Mouse (Mus musculus): ENCODE data around the gene Eif3d.
"Not testable (repeated sequence)": the region's sequence is repeated elsewhere in the genome, so short reads cannot be mapped to it uniquely, and the experiment has no call there.

The Eif3d gene

DNA sequence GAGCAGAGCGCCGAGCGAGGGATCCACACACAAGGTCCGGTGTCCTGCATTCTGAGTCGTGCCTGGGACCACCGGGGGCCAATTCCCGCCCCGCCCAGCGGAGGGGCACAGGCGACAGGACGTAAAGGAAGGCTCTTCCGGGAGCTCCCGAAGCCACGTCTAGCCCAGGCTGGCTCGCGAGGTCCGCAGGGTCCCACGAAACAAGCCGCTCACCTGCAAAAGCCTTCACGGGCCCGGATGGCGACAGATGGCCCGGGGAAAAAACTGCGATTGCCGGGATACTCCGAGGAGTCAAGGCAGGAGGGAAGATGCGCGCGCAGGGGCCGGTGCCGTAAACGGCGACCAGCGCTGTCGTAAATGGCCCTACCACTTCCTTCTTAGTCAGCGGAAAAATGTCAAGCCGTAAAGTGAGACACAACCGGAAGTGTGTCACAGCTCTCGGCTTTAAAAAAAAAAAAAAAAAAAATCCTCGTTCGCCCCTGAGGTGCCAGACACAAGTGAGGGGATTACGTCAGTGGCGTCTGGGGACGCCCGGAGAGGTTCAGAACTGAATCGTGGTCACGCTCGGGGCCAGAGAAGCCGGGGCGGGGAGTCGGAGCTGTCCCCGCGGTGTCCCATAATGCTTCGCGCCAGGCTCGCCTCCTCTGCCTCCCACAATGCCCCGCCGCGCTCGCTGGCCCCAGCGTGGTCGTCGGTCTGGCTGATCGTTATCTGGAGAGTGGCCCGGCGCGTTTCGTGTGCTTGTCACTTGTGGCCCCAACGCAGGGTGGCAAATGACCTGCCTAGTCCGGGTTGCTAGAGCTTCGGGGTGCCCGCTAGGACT lies at the start of gene Eif3d:
Gene Eif3d (minus strand): TSS at position 344 of the 823 bp plus-strand sequence.
- DNase-seq (ENCODE audit: low spot score): peak; percentile 95

DNA sequence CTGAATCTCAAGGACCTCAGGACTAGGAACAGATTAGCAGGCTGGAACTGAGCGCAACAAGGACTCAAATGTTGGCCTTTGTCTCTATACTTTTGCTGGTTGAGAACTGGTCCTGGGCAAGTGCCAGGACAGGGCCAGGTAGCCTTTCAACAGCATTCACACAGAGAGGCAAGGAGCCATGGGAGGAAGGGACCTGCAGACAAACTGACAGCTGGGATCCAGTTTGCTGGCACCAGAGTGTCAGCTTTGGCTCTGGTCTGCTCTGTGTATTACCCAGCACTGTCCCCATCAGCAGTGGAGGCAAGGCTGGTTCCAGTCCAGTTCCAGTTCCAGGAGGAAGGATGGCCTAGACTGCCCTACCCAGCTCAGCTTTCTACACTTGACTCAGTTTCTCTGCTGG lies 43.4 kb upstream of the Eif3d start:
- DNase-seq (ENCODE audit: low spot score): no peak

DNA sequence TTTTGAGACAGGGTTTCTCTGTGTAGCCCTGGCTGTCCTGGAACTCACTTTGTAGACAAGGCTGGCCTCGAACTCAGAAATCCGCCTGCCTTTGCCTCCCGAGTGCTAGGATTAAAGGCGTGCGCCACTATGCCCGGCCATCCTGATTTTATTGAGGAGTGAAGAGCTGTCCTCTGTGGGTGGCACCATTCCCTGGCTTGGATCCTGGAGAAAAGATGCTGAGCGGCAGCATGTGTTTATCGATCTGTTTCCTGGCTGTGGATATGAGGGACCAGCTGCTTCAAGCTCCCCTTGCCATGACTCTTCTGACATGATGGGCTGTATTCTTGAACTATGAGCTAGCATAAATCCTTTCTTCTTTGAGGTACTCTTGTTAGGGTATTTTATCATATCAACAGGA lies 37.6 kb upstream of the Eif3d start:
- not testable (repeated sequence) for DNase-seq (ENCODE audit: low spot score)

DNA sequence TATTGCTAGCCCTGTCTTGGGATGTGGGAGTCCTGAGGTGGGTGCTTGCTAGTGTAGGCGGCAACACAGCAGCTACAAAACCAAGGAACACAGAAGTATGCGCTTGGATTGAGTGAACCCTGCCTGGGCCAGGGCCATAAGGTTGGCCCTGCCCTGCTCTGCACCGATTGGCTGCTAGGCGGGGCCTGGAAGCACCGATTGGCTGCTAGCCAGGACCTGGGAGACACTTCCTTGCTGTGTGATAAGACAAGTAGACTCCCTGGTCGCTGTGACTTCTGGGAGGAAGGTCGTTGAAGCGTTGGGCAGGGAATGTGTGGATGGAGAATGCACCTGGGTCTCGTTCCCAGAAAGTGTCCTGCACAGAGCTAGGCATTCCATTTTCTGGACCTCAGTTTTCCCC lies 33.3 kb upstream of the Eif3d start:
- peak; percentile 14 for DNase-seq (ENCODE audit: low spot score)

DNA sequence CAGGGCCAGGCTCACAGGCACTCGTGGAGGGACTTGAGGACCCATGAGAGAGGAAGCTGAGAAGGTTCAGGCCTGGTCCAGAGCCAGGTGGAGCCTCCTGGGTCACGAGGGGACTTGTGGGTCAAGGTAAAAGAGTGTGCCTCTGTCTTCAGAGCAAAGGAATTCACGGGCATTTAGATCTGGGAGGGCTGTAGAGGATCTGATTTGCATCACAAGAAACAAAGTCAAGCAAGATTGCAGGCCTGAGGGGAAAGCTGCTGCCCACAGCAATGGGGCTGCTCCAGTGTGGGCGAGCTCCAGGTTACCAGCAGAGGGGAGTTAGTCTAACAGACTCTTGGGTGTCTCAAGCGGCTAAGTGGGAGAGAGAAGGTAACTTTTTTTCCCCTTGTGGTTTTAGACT lies 30.8 kb upstream of the Eif3d start:
- no peak for DNase-seq (ENCODE audit: low spot score)

DNA sequence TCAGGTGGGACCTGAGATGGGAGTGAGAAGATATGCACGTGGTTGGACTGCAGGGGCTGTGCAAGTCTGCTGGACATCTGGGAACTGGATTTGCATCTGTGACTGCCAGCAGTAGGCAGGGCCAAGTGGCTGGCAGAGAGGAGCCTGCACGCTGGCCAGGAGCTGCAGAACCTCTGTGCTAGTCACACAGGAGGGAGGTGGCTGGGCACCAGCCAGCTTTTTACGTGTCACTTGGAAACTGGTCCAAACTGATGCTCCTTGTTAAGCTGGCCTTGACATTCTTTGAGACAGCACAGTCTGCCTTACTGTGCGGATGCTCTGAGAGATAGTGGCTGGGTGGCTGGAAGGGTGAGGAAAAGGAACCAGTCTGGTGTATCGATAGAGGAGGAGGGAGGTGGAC lies 17.9 kb upstream of the Eif3d start:
- DNase-seq (ENCODE audit: low spot score): peak; percentile 21

DNA sequence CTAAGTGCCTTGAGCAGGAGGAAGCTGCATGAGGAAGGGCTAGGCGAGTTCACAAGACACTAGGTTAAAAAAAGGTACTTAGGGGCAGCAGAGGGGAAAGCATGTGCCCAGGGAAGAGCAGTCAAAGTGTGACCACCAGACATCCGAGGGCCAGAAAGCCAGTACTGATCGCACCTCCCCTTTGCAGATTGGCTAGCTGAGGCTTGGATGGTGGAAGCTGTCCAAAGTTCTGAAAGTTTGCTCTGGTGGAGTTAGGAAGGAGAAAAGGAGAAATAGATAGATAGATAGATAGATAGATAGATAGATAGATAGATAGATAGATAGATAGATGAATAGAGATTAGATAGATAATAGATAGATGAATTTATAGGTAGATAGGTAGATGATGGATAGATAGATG lies 12.8 kb upstream of the Eif3d start:
- DNase-seq (ENCODE audit: low spot score): no peak

DNA sequence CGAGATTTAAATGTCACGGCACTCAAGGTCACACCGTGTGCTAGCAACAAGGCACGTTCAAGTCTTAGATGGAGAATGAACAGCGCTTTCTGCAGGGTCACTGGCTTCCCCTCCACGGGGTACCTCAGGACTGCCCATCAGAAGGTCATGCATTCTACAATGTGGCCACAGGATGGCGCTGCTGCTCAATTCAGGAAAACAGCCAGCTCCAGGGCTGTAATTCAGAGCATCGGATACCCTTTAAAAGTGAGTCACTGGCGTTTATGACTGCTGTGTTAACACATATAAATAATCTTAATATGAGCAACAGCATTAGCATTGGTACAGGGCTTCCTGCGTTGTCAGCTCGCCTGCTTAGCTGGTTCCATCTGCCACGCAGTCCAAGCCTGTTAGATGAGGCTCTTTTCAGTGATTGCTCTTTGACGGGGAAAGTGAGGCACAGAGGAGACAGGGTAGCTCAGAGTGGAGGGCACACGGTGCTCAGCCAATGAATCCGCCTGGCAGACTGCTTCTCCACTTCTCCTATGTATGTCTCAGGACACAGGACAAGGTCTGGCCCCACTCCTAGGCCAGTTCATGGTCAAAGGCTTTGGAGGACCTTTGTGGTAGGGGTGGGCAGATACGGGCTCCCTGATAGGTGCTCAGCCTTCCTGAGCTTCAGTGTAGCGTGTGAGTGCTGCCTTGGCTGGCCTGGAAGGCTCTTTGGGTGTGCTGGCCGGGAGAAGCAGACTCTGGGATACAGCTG lies 11.8 kb upstream of the Eif3d start:
- peak; percentile 49 for DNase-seq (ENCODE audit: low spot score)

DNA sequence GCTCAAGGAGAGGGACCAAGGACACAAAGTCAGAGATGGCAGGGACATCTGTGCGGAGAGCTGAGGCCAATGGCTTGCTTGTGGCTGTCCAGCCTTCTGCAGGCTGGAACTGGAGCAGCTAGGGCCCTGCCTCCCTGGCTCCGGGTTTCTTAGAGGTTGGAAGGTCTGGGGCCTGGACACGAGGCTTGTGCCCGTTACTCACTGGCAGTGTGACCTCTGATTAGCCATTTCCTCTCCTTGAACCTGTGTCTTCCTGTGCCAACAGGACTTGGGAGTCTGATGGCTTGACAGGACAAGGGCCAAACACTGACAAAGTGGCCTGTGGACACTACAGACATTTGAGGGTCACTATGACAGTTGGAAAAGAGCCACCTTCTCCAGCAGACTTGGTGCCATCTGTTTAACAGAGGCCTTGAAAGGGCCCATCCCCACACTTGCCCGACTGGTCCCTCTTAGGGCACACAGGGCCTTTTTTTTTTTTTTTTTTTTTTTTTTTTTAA lies 10.6 kb upstream of the Eif3d start:
- no peak for DNase-seq (ENCODE audit: low spot score)

DNA sequence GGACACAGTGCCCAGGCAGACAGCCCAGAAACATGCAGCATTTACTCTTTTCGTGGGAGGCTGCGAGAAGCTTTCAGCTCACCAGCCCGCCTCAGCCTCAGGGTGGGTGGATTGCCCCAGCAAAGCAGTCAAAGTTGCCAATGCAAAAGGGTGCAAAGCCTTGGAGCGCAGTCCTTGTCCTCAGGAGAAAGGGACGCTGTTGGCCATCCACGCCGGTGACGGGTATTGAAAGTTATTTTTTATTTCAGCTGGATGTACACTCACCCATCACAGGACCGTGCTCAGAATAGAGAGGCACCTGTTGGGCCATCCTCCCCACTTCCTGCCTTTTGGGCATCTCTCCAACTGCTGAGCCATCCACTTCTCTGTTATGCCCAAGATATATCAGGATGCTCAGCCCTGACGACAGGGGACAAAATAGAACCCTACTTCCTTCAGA lies 8.8 kb upstream of the Eif3d start:
- DNase-seq (ENCODE audit: low spot score): no peak

DNA sequence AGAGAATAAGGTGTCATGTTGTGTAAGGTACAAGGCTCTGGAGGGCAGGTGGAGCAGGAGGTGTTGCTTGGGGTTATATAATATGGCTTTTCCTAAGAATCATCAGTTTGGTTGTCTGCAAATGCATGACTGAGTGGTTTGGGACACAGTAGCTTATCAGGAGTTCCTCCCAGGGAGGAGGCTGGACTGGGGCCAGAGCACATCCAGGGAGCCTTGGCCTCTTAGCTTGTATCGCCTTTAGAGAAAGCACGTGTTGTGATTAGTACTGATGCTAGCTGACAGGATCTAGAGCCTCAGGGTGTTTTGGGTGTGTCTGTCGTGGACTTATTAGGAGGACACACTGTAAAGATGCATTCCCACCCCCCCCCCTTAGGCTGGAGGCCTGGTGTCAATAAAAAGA lies 7.0 kb upstream of the Eif3d start:
- peak; percentile 23 for DNase-seq (ENCODE audit: low spot score)

DNA sequence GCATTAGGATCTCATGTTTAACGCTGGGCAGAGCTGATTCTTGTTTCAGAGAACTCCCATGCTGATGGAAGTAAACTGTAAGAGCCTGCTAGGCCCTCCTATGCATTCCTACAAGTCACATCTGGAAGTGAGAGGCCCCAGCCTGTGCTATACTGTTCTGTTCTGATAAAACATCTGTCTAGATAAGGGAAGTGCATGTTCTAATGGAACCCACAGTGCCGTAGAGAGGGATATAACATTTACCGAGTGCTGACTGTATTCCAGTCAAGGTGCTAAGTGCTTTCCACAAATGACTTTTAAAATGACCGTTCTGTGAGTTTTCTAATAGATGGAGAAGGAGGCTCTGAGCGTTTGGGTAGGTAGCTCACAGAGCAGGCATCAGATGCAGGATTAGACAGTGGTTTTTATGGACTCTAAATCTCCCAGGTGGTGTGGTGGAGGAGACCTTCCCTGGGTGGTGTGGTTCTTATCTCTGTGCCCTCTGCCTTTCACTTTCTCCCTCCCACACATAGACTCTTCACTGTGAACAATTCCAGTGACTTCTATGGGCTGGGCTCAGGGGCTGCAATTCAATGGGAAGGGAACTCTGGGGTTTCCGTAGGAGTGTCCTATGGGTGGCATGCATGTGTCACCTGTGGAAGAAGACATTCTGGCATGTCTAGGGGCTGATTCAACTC lies 3.7 kb upstream of the Eif3d start:
- no peak for DNase-seq (ENCODE audit: low spot score)

DNA sequence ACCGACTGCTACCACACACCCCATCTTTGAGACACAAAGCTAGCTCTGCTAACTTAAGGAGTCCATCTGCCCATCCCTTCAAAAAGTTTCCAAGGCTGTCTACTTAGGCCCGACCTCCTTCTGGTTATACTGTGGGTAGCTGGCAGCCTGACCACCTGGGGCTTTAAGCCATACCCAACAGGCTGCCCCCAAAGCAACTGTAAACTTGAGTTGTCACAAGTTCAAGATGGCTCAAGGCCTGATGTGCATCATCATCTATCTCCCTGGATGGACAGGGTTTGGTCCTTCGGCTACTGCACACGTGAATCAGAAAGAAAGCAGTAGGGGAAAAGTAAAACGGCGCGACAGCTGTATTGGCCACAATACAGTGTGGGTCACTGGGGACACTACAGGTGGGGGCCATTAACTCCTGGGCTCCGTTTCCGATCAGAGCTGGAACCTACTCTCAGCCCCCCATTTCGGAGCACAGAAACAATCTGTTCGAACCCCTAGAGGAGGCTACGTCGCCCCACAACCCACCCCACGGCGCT lies 608 bp downstream of the Eif3d start:
- DNase-seq (ENCODE audit: low spot score): no peak

DNA sequence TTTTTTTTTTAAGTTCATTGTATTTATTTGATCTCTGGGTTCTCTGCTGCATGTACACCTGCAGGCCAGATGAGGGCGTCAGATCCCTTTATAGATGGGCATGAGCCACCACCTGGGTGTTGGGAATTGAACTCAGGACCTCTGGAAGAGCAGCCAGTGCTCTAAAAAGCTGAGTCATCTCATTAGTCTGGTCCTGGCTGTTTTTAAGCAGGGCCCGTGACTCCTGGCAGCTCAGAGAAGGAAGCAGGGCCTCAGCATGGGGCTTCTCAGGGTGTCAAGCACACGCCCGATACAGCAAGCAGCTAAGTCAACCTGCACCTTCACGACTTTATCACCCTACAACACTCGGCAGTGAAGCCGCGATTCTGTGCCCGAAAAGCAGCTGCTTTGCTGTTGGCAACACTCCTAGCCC lies 5.5 kb downstream of the Eif3d start:
- no peak for DNase-seq (ENCODE audit: low spot score)

DNA sequence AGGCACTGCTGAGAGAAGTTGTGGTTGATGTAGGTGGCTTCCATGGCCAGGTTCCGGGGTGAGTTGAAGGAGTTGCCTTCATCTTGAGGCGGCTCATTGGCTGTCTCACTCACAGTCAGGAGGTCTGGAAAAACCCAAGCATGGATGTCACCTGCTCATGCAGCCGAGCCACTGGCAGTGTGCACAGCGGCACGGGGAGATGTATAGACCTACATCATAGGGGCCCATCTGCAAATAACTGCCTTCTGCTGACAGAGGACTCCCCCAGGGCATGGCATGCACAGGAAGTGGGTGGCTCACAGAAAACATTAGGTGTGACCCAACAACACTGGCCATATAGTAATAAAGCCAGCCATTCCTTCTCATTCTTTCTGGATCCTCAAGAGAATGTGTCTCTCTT lies 8.2 kb downstream of the Eif3d start:
- no peak for DNase-seq (ENCODE audit: low spot score)

DNA sequence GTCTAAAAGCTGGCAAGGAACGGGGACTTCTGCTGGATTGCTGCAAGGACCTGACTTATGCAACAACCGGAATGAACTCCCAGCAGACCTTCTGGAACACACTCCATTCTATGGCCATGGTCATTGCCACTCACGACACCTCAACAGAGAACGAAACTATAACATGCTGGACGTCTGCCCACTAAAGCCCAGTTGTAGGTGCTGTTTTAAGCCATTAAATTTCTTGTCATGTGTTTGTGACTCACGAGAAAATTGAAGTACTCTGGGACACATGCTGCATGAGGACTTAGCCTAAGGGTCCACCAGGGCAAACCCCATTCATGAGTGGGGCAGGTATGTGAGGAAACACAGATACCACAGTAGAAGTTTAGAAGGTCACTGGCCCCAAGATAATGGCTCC lies 9.9 kb downstream of the Eif3d start:
- DNase-seq (ENCODE audit: low spot score): no peak

DNA sequence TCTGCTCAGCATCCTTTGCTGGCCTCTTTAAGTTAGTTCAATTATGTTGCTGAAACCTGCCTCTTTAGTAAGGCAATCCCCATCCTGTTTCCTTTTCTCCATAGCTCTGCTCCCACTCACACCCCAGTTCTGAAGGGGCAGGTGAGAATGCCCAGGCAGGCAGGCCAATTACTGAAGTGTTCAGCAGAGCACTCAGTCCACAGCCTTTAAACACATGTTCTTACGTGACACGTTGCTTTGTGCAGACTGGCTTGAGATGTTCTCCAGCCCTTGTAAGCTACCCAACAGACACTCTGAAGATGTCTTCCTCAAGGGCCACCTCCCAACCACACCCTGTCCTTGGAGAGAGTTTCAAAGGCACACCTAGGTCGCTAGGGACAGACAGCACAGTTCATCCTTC lies 12.5 kb downstream of the Eif3d start:
- DNase-seq (ENCODE audit: low spot score): no peak

DNA sequence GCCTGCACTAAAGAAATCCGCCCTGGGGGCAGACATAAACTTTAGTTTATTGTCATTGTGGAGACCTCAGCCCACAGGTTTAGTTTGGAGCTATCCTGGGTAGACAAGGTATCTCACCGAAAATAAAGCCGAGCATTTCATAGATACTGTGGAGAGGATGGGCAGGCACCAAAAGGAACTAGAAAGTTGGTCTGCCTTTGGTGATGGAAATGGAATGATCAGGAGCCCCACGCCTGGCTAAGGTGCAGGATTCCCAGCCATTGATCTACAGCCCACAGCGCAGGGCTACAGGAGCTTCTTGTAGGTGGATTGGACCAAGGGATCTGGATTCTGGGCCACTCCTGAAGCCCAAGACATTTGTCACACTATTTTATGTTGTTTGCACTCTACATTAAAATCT lies 13.0 kb downstream of the Eif3d start:
- DNase-seq (ENCODE audit: low spot score): no peak

DNA sequence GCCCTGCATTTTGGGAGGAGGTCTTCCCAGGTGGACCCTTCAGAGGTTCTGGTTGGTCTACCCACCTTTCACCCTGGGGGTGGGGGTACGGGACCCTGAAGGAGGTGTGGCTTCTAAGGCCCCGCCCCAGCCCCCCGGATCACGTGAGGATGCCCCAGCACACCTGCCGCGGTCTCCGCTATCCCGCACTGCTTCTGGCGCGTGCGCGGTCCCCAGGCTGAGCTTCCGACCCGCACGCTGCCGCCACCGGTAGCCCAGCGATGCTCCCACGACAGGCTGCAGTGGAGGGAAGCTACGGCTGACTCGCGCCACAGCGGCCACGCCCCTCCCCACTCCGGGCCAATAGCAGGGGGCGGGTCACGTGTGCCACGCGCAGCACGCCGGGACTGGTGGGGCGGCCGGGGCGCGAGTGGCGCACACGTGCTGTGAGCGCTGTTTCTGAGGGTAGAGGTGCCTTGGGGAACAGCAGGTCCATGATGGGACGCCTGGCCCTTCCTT lies 14.2 kb downstream of the Eif3d start, which contains the start of gene Foxred2:
Gene Foxred2 (minus strand): TSS at position 319 of the 498 bp plus-strand sequence.
- DNase-seq (ENCODE audit: low spot score): peak; percentile 81

DNA sequence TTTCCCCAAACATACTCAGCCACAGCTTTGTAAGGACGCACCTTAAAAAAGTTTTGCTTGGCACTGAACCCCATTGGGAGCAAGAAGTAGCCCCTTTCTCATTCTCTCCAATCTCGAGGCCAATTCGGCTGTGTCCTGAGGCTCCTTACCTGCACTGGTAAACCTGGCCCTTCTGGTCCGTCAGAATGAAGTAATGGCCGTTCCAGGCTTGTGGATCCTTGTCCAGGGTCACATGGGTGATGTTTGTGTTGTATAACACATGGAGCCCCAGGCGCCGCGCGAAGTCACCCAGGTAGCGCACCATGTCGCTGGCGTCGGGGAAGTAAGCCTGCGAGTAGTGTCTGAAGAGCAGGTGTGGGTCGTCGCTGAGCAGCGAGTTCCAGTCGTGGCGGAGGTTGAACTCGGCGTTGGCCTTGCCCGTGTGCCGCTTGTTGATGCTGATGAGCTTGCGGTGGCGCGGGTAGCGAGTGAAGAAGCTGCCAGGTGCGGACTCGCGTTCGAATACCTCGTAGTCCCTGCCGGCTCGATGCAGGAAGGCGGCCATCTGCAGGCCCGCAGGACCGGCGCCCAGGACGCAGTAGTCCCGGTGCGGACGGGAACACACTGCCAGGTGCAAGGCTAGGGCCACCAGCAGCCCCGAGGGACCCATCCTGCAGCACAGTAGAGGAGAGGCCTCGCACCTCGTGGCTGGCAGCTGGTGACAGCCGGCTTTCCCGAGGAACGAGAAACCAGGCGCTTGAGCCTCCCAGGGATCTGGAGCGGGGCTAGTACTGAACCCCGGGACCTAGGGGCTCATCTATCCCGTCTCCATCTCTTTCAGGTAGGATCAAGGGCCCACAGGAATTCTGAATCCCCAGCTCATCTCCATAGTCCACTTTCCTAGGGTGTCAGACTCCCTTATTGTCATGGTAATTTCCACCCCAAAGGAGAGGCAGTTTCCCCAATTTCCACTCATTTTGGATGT lies 14.9 kb downstream of the Eif3d start:
- DNase-seq (ENCODE audit: low spot score): no peak

DNA sequence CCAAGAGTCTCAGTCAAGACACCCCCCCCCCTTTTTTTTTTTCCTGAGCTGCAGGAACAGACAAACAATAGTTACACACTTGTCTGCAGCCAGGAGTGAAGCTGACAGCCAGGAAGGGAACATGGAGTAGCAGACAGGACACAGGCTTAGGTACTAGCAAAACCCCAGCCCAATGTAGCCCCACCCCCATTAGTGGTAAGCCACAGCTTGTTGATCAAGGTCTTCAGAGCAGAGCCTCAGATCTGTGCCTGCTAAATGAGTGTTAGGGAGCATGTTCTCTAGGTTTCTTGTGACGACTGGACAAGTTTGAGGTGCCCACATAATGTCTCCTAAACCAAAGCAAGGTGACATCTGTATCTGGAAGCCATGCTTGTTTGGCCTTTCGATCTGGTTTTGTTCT lies 16.3 kb downstream of the Eif3d start:
- no peak for DNase-seq (ENCODE audit: low spot score)
